ENCODE assay signal across 34 mouse cellular contexts in the genomic region with DNA sequence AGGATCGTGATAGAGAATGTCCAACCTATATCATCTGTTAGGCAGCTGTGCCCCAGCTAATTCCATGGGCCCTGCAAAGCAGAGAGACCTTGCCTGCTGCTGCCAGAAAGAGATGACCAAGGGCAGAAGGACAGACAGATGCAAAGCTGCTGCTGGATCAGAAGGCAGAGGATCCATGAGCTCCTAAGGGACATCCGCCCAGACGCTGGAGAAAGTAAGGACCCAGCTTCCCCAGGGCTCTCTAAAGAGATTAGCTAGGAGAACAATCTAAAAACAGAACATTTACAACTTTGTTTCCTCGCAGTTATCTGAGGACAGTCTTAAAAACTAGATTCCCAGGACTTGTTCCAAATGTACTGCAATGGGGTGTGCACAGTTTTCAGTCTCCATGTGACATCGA.
"Had no signal": no experiment of that assay in that cellular context is flagged by ENCODE, and none has a peak within 500 bp of the region (broad histone marks: within the 10 kb centered on the region; RNA-seq: fewer than 3 reads in every experiment).

No protein-coding gene starts in this region.

- H3K27me3 ChIP-seq: heart, embryonic 12.5 days; heart, embryonic 13.5 days; heart, embryonic 15.5 days; hindbrain, embryonic 12.5 days; hindbrain, embryonic 13.5 days; hindbrain, embryonic 15.5 days; intestine, embryonic 15.5 days; kidney, embryonic 15.5 days had no signal

- H3K9me3 ChIP-seq: heart, embryonic 10.5 days; heart, embryonic 12.5 days; heart, embryonic 13.5 days; heart, embryonic 15.5 days; hindbrain, embryonic 10.5 days; hindbrain, embryonic 12.5 days; hindbrain, embryonic 13.5 days; hindbrain, embryonic 15.5 days; intestine, embryonic 15.5 days; kidney, embryonic 15.5 days had no signal

- H3K4me2 ChIP-seq: heart, embryonic 11.5 days; heart, embryonic 12.5 days; heart, embryonic 13.5 days; heart, embryonic 15.5 days; hindbrain, embryonic 12.5 days; hindbrain, embryonic 13.5 days; hindbrain, embryonic 14.5 days; hindbrain, embryonic 15.5 days; intestine, embryonic 15.5 days; kidney, embryonic 15.5 days had no signal

- H3K36me3 ChIP-seq: heart, embryonic 12.5 days; heart, embryonic 15.5 days; hindbrain, embryonic 10.5 days; intestine, embryonic 15.5 days had no signal

- ATAC-seq: hindbrain, embryonic 16.5 days; hindbrain, postnatal 0 days; inflammation-experienced regulatory T-cells, adult 6 months; intestine, embryonic 15.5 days; intestine, embryonic 16.5 days; intestine, postnatal 0 days had no signal

- DNase-seq: heart, postnatal 10 days; heart, postnatal 36 days; heart, postnatal 4 days; kidney, adult 11 months; kidney, adult 18-20 months; kidney, adult 2 months; kidney, adult 8-10 months; kidney, adult 9 months; kidney, postnatal 10 days; kidney, postnatal 14 days; kidney, postnatal 25 days; kidney, postnatal 36 days; kidney, postnatal 4 days; layer of hippocampus, adult 9-11 months; layer of hippocampus, postnatal 36 days had no signal

- H3K4me1 ChIP-seq: heart, embryonic 10.5 days; heart, embryonic 12.5 days; heart, embryonic 13.5 days; heart, embryonic 15.5 days; hindbrain, embryonic 10.5 days; hindbrain, embryonic 12.5 days; hindbrain, embryonic 13.5 days; hindbrain, embryonic 15.5 days; intestine, embryonic 15.5 days; kidney, embryonic 15.5 days had no signal

- H3K9ac ChIP-seq: heart, embryonic 12.5 days; heart, embryonic 13.5 days; heart, embryonic 15.5 days; hindbrain, embryonic 12.5 days; hindbrain, embryonic 13.5 days; hindbrain, embryonic 14.5 days; hindbrain, embryonic 15.5 days; intestine, embryonic 15.5 days; kidney, embryonic 15.5 days had no signal

- H3K4me3 ChIP-seq: heart, embryonic 10.5 days; heart, embryonic 12.5 days; heart, embryonic 13.5 days; heart, embryonic 15.5 days; hindbrain, embryonic 10.5 days; hindbrain, embryonic 12.5 days; hindbrain, embryonic 13.5 days; hindbrain, embryonic 15.5 days; intestine, embryonic 15.5 days; kidney, embryonic 15.5 days; layer of hippocampus, adult 2 months had no signal

- H3K27ac ChIP-seq: heart, embryonic 10.5 days; heart, embryonic 13.5 days; heart, embryonic 15.5 days; hindbrain, embryonic 10.5 days; hindbrain, embryonic 12.5 days; hindbrain, embryonic 13.5 days; hindbrain, embryonic 14.5 days; hindbrain, embryonic 15.5 days; hindbrain, postnatal 0 days; intestine, embryonic 15.5 days; kidney, embryonic 15.5 days; kidney, postnatal 0 days; layer of hippocampus, adult 2 months had no signal
